Mouse (Mus musculus) spleen, postnatal 4 days (tissue): ENCODE data around the gene Btnl2.

Source experiments
- DNase-seq, 2 experiments: peaks; one replicate each; pipeline ENCODE4 v3.0.0; 2022; ENCODE audit warnings: low spot score in 2 of 2

The Btnl2 gene

DNA sequence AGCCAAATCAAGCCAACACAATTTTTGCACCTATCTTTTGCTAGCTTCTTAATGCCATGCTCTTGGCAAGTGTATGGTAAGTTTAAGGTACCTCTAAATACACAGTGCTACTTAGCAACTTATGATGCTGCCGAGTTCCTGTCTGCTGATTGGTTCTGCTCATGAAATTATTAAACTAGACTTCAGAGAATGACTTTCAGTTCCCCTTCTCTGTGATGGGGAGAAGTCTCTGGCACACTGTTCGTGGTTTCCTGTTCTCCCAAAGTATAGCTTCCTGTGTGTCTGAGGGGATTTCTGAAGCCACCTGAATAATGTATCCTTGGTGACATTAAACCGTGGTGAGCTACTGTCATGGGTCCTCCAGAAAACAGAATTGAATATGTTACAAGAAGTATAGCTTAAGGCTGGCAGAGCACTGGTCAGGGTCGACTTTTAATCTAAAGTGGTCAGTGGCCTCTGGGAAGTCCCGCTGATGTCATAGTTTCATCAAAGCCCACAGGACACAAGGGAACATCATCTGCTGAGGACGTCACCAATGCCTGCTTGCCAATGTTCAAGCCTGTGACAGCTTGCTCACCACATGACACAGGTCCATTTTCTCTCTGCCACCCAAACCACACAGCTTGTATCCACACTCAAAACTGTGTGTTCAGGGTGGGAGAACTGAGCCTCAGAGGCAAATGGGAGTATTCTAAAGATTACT, 6.9 kb upstream of the Btnl2 start:
- DNase-seq, result peak; percentile 76 to 81

- peak; percentile 80 to 94 for DNase-seq
Measured at GRCm38 (mm10) chr17:34349429-34349828, 5.2 kb upstream of the Btnl2 start.

GRCm38 (mm10) chr17:34354940-34355339, 318 bp downstream of the Btnl2 start:
- DNase-seq, result peak; percentile 38 to 74

DNA sequence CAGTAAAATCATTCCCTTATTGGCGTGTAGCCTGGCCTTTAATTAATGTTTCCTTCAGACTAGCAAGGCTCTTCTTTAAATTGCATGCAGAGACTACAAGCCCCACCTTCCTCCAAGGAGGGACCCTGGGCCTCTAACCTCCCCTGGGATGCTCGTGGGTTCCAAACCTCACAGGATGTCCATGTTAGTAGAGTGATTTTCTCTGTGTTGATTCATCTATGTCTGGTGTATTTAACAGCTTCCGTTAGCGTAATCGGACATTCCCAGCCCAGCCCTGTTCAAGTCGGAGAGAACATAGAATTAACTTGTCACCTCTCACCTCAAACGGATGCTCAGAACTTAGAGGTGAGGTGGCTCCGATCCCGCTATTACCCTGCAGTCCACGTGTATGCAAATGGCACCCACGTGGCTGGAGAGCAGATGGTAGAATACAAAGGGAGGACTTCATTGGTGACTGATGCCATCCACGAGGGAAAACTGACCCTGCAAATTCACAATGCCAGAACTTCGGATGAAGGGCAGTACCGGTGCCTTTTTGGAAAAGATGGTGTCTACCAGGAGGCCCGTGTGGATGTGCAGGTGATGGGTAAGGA, 8.4 kb downstream of the Btnl2 start:
- no peak for DNase-seq

DNA sequence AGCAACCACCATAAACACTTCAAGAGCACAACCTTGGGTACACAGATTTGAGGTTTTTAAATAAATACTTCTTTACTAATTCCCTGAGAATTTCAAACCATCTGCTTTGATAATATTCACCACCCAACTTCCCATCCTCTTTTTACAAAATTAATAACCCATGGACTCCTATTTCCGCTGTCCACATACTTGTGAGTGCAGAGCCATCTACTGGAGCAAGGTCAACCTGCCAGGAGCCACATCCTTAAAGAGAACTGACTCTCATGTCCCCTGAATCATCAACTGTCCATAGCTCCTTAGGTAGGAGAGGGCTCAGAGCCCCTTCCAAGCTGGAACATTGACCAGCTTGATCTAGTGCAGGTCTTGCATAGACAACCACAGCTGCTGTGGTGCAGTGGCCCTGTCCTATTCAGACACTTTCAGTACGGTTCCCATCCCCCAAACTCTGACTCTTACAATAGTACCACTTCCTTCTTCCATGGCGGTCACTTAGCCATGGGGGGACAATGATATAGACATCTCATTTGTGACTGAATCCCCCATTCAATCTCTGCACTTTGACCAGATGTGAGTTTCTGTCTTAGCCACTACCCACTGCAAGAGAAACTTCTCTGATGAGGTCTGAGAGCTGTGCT, 9.2 kb downstream of the Btnl2 start:
- no peak for DNase-seq

GRCm38 (mm10) chr17:34365031-34365430, 10.4 kb downstream of the Btnl2 start:
- DNase-seq, result no peak

- DNase-seq, result no peak
Measured at GRCm38 (mm10) chr17:34370563-34370962, 15.9 kb downstream of the Btnl2 start.

GRCm38 (mm10) chr17:34373055-34373709, 18.6 kb downstream of the Btnl2 start:
- no peak for DNase-seq

DNA sequence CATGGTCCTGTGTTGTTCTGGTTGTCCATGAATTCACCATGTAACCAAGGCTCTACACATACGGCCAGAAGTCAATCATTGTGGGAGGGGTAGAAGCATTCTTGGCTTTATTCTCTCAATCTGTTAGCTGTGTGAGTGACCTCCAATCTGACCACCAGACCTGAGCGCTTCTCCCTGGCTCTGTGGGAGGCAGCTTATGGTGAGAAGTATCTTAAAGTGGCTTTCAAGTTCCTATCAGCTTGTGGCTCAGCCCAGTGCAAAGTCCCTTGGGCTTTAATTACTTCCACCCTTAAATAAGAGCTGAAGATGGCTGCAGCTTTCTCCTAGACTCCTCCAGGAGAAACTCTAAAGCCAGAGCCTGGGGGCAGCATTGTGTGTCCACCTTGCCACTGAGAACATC, 22.2 kb downstream of the Btnl2 start, which contains the start of gene Btnl1:
TSS of gene Btnl1 (plus strand) at position 286 of the 400 bp plus-strand sequence.
- no peak for DNase-seq

- no peak for DNase-seq
Measured at GRCm38 (mm10) chr17:34377450-34378209, 23.0 kb downstream of the Btnl2 start.

GRCm38 (mm10) chr17:34378716-34379115, 24.1 kb downstream of the Btnl2 start:
- DNase-seq, result peak in 1 of 2 experiments; percentile 24

DNA sequence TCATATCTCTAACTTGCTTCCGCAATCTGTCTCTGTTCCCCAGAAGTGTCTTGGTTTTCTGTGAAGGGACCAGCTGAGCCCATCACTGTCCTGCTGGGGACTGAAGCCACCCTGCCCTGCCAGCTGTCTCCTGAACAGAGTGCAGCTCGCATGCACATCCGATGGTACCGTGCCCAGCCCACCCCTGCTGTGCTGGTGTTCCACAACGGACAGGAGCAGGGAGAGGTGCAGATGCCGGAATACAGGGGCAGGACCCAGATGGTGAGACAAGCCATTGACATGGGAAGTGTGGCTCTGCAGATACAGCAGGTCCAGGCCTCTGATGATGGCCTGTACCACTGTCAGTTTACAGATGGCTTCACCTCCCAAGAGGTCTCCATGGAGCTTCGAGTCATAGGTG, 24.8 kb downstream of the Btnl2 start:
- DNase-seq, result no peak

DNA sequence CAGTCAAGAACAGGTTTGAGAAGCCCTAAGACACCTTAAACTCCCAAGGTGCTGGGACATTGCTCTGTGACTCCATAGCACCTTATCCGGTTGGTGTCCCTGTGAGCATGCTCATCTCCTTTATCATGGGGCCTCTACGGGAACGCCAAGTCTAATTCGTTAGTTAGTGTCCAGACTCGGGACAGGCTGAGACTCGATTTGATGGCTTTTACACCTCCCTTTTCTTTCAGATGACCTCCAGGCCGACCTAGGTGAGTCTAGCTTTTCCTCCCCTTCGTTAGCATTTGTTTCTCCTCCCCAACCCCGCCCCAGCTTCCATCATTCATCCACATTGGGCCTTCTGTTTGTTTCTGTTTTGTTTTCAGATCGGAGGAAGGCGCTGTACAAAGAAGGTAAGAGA, 27.3 kb downstream of the Btnl2 start:
- DNase-seq, result no peak

- DNase-seq, result peak; percentile 55 to 81
Measured at GRCm38 (mm10) chr17:34383212-34383611, 28.6 kb downstream of the Btnl2 start.

GRCm38 (mm10) chr17:34384699-34385098, 30.1 kb downstream of the Btnl2 start:
- DNase-seq, result no peak

DNA sequence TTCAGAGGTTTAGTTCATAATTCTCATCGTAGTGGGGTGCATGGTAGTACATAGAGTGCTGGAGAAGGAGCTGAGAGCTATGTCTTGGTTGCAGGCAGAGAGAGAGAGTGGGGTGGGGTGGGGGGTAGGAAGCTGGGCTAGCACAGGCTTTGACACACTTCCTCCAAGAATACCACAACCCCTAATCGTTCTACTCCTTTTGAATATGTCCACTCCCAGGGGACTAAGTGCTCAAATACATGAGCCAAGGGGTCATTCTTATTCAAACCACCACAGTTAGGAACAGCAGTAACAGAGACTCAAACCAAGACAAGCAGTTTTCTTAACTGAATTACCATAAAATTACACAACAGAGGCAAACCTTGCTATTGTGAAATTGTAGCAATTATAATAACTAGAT, 32.0 kb downstream of the Btnl2 start:
- no peak for DNase-seq

DNA sequence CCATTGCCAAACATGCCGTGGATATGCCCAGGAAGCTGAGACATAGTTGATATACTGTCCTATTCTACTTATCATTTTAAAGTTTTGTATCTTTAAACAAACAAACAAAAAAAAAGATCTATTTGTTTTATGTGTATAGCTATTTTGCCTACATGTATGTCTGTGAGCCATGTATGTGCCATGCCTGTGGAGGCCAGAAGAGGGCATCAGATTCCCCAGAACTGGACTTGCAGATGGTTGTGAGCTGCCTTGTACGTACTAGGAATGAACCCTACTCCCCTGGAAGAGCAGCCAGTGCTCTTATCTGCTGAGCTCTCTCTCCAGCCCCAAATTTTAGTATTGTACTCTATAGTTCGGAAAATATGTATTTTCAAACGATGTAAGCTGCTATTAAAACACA, 33.9 kb downstream of the Btnl2 start:
- DNase-seq, result peak in 1 of 2 experiments; percentile 31

DNA sequence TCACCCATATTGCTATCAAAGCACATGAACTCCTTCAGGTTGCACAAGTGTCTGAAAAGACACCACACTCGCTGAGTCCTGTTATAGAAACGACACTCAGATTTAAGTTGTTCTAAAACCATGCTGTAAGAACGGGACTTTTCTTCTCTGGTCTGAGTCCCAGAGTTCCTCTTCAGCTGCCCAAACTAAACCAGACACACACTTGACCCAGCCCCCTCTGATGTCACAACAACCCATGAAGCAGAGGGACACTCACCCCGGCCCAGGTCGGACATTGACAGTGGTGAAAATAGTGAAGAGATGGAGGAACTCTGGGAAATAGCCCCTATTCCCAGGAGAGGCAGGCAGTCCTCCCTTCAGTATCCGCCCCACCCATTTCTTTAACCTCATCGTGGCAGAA, 36.9 kb downstream of the Btnl2 start:
- DNase-seq, result no peak

DNA sequence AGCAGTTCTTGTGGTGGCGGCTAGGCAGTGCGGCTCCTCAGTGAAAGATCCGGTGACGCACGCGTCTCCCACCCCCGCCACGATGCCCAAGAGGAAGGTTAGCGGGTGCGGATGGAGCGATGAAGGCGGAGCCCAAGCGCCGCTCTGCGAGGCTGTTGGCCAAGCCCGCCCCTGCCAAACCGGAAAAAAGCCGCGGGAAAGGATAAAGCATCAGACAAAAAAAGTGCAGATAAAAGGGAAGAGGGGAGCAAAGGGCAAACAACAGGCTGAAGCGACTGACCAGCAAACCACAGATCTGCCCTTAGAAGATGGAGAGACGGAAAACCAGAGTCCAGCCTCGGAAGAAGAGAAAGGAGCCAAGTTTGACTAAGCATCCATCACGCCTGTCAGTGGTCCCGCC, 37.7 kb downstream of the Btnl2 start:
- DNase-seq, result no peak

DNA sequence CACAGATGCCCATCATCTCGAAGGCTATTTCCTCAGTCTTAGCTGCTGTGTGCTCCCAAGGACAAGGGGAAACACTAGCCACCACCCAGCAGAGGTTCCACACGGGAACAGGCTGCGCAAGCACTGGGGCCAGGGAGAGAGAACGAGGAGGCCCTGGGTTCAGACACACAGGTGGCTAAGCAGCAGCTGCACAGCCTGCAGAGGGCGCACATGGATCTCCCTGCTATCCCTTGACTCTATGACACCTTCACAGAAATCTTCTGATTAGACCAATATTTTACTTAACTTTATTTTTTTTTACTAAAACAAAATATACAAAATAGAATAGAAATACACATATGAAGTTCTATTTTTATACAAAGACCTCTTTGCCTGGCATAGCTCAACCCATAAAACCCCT, 42.7 kb downstream of the Btnl2 start:
- DNase-seq, result peak in 1 of 2 experiments; percentile 30

- peak in 1 of 2 experiments; percentile 57 for DNase-seq
Measured at GRCm38 (mm10) chr17:34398058-34398710, 43.6 kb downstream of the Btnl2 start.
